Mouse (Mus musculus): Measurements from ENCODE around the gene Rac1. TPM values are rescaled to one million over a fixed set of nuclear protein-coding genes. Genes with fewer than 3 reads are reported as not detected.
"Not testable (repeated sequence)": the region's sequence is repeated elsewhere in the genome, so short reads cannot be mapped to it uniquely, and the experiment has no call there.

The Rac1 gene
- total RNA-seq, 1 experiment = 122 TPM

DNA sequence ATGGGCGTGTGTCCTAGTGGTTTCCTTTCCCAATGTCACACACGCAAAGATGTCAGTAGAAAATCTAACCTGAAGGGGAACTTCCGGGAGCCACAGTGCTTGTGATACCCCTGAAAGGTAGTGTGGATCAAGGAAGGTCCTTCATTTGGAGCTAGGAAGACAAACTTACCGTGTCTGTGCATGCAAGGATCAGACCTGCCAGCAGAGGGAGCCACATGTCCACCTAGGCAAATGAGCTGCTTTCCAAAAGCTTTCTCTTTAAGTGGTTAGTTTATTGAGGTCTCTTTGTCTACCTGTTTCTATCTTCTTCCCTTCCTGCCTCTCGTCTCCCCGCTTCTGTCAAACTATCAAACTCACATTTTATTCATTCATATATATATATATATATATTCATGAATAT lies 40.0 kb upstream of the Rac1 start:
- DNase-seq (ENCODE audit: low read depth, low spot score) = peak; percentile 77
- in situ Hi-C loops (cut with MboI; ENCODE audit: low sequenced_read_pairs in 2 of 2, unreplicated experiment in 2 of 2) = no loop called here
- no peaks in the 10 kb centered on the region for H3K9me3 ChIP-seq (ENCODE audit: control insufficient read depth, insufficient read depth, low read depth, low read length)
- no peak overlapping the region for H3K9ac ChIP-seq (ENCODE audit: insufficient read depth, low read depth, low read length, poor library complexity, severe bottlenecking)
- H3K4me1 ChIP-seq (ENCODE audit: control insufficient read depth in 2 of 2, insufficient read depth in 2 of 2, low read length in 2 of 2, poor library complexity in 1 of 2) = no peaks in the 10 kb centered on the region; a peak in 1 of 4 replicates
- no peak overlapping the region for H3K27ac ChIP-seq (ENCODE audit: insufficient read depth, low read depth, low read length, poor library complexity, severe bottlenecking)
- peak; percentile 84 for TF ChIP-seq ZC3H11A (IDR thresholded peaks at IDR 0.05; ENCODE audit: borderline replicate concordance, low read depth, low read length)
- TF ChIP-seq MAFK (IDR thresholded peaks at IDR 0.05; ENCODE audit: insufficient read depth, low read depth, low read length) = no peak
- H3K36me3 ChIP-seq (ENCODE audit: control insufficient read depth, insufficient read depth, low read length, poor library complexity, severe bottlenecking) = no peaks in the 10 kb centered on the region
- H3K4me3 ChIP-seq (ENCODE audit: insufficient read depth in 1 of 2, low read depth in 1 of 2, low read length in 2 of 2, poor library complexity in 1 of 2, severe bottlenecking in 1 of 2) = no peak overlapping the region

DNA sequence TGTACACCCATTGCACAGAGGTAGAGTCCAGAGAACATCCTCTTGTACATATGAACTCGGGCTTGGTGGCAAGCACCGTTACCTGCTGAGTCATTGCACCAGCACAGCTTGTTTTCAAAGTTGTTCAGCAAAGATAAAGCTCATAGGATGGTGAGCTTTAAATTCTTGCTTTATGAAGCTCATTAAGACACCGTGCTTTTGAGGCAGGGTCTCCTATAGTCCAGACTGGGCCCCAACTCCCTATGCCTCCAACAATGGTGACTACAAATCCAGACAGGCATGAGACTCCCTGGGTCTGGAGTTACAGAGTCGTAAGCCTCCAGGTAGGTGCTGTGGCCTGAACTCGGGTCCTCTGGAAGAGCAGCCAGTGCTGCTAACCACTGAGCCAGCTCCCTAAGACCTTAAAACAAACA lies 39.4 kb upstream of the Rac1 start:
- Histone ChIP-seq H3K9ac (ENCODE audit: insufficient read depth, low read depth, low read length, poor library complexity, severe bottlenecking) (no peak overlapping the region), H3K9me3 (ENCODE audit: control insufficient read depth, insufficient read depth, low read depth, low read length) (no peaks in the 10 kb centered on the region), H3K27ac (ENCODE audit: insufficient read depth, low read depth, low read length, poor library complexity, severe bottlenecking) (no peak overlapping the region), H3K4me1 (ENCODE audit: control insufficient read depth in 2 of 2, insufficient read depth in 2 of 2, low read length in 2 of 2, poor library complexity in 1 of 2) (no peaks in the 10 kb centered on the region; a peak in 1 of 4 replicates), H3K4me3 (ENCODE audit: insufficient read depth in 1 of 2, low read depth in 1 of 2, low read length in 2 of 2, poor library complexity in 1 of 2, severe bottlenecking in 1 of 2) (no peak overlapping the region), H3K36me3 (ENCODE audit: control insufficient read depth, insufficient read depth, low read length, poor library complexity, severe bottlenecking) (no peaks in the 10 kb centered on the region)
- in situ Hi-C loops (cut with MboI; ENCODE audit: low sequenced_read_pairs in 2 of 2, unreplicated experiment in 2 of 2) = no loop called here
- no peak for DNase-seq (ENCODE audit: low read depth, low spot score)
- no peak for TF ChIP-seq ZC3H11A (IDR thresholded peaks at IDR 0.05; ENCODE audit: borderline replicate concordance, low read depth, low read length)
- no peak for TF ChIP-seq ZNF384 (IDR thresholded peaks at IDR 0.05; ENCODE audit: low read depth, low read length)
- TF ChIP-seq CHD2 (IDR thresholded peaks at IDR 0.05; ENCODE audit: low read depth, low read length) = no peak
- TF ChIP-seq MAFK (IDR thresholded peaks at IDR 0.05; ENCODE audit: insufficient read depth, low read depth, low read length) = no peak
- TF ChIP-seq HCFC1 (IDR thresholded peaks at IDR 0.05; ENCODE audit: borderline replicate concordance, insufficient read depth, low read length) = no peak

DNA sequence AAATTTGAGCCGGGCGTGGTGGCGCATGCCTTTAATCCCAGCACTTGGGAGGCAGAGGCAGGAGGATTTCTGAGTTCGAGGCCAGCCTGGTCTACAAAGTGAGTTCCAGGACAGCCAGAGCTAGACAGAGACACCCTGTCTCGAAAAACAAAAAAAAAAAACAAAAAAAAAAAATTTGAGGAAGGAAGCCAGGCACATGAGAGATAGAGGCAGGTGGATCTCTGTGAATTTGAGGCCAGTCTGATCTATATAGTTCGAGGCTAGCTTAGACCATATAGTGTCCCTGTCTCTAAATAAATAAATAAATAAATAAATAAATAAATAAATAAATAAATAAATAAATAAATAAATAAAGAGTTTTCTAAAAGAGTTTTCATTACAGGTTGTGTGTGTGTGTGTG lies 39.0 kb upstream of the Rac1 start:
- H3K36me3 ChIP-seq (ENCODE audit: control insufficient read depth, insufficient read depth, low read length, poor library complexity, severe bottlenecking); DNase-seq (ENCODE audit: low read depth, low spot score); H3K9ac ChIP-seq (ENCODE audit: insufficient read depth, low read depth, low read length, poor library complexity, severe bottlenecking); H3K4me1 ChIP-seq (ENCODE audit: control insufficient read depth in 2 of 2, insufficient read depth in 2 of 2, low read length in 2 of 2, poor library complexity in 1 of 2); H3K27ac ChIP-seq (ENCODE audit: insufficient read depth, low read depth, low read length, poor library complexity, severe bottlenecking); H3K9me3 ChIP-seq (ENCODE audit: control insufficient read depth, insufficient read depth, low read depth, low read length); H3K4me3 ChIP-seq (ENCODE audit: insufficient read depth in 1 of 2, low read depth in 1 of 2, low read length in 2 of 2, poor library complexity in 1 of 2, severe bottlenecking in 1 of 2); in situ Hi-C loops (cut with MboI; ENCODE audit: low sequenced_read_pairs in 2 of 2, unreplicated experiment in 2 of 2): not testable (repeated sequence)

DNA sequence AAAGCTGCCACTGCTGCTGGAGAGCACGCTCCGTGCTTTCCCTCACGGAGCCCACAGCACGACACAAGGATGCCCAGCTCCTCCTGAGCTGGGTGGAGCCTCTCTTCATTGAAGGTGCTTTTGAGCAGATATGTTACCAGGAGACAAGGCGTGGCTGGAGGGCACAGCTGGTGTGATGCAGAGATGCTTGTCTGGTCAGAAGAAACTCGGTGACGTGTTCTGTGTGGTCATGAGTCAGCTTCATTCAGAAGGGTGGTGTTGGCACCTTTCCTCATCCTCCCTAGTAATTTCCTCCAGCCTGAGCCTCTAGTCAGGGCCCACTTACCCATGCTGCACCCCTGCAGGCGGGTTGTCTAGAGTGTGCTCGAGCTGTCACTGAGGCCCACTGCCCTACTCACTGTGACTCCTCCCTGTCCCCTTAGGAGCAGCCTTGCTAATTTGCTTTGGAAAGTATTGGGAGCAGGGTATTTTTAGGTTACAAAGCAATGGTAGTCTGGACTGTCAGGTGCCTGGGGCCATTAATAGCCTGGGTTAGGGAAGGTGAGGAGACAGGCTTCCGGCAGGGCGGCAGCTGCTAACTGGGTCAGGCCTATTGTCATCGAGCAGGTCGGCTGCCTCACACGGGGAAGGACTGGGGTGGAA lies 33.8 kb upstream of the Rac1 start:
- Histone ChIP-seq H3K9ac (ENCODE audit: insufficient read depth, low read depth, low read length, poor library complexity, severe bottlenecking) (no peak overlapping the region), H3K4me3 (ENCODE audit: insufficient read depth in 1 of 2, low read depth in 1 of 2, low read length in 2 of 2, poor library complexity in 1 of 2, severe bottlenecking in 1 of 2) (no peak overlapping the region), H3K27ac (ENCODE audit: insufficient read depth, low read depth, low read length, poor library complexity, severe bottlenecking) (no peak overlapping the region), H3K4me1 (ENCODE audit: control insufficient read depth in 2 of 2, insufficient read depth in 2 of 2, low read length in 2 of 2, poor library complexity in 1 of 2) (peaks cover 0 to 8% of the 10 kb centered on the region in 2 experiments; a peak in 1 of 4 replicates), H3K9me3 (ENCODE audit: control insufficient read depth, insufficient read depth, low read depth, low read length) (no peaks in the 10 kb centered on the region), H3K36me3 (ENCODE audit: control insufficient read depth, insufficient read depth, low read length, poor library complexity, severe bottlenecking) (no peaks in the 10 kb centered on the region)
- TF ChIP-seq ZC3H11A (IDR thresholded peaks at IDR 0.05; ENCODE audit: borderline replicate concordance, low read depth, low read length) = no peak
- no peak for TF ChIP-seq ZNF384 (IDR thresholded peaks at IDR 0.05; ENCODE audit: low read depth, low read length)
- TF ChIP-seq HCFC1 (IDR thresholded peaks at IDR 0.05; ENCODE audit: borderline replicate concordance, insufficient read depth, low read length) = no peak
- TF ChIP-seq MAFK (IDR thresholded peaks at IDR 0.05; ENCODE audit: insufficient read depth, low read depth, low read length) = no peak
- TF ChIP-seq CHD2 (IDR thresholded peaks at IDR 0.05; ENCODE audit: low read depth, low read length) = no peak
- in situ Hi-C loops (cut with MboI; ENCODE audit: low sequenced_read_pairs in 2 of 2, unreplicated experiment in 2 of 2) = no loop called here
- no peak for DNase-seq (ENCODE audit: low read depth, low spot score)

DNA sequence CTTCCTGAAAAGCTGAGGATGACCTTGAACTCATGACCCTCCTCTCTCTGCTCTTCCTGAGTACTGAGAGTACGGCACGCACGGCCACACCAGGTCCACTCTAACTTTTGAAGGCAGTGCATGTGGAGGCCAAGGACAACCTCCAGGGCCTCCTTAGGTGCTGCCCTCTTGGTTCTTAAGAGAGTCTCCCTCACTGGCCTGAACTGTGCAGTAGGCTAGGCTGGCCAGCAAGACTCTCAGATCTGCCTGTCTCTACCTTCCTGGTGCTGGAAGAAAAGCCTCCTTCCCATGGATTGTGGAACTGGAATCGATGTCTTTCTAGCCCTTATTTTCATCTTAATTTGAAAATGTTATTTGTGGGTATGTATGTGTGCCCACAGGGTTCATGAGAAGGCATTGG lies 33.2 kb upstream of the Rac1 start:
- no peak overlapping the region for H3K27ac ChIP-seq (ENCODE audit: insufficient read depth, low read depth, low read length, poor library complexity, severe bottlenecking)
- H3K9ac ChIP-seq (ENCODE audit: insufficient read depth, low read depth, low read length, poor library complexity, severe bottlenecking) = no peak overlapping the region
- in situ Hi-C loops (cut with MboI; ENCODE audit: low sequenced_read_pairs in 2 of 2, unreplicated experiment in 2 of 2) = no loop called here
- H3K9me3 ChIP-seq (ENCODE audit: control insufficient read depth, insufficient read depth, low read depth, low read length) = no peaks in the 10 kb centered on the region
- DNase-seq (ENCODE audit: low read depth, low spot score) = no peak
- peaks cover 0 to 8% of the 10 kb centered on the region in 2 experiments; a peak in 1 of 4 replicates for H3K4me1 ChIP-seq (ENCODE audit: control insufficient read depth in 2 of 2, insufficient read depth in 2 of 2, low read length in 2 of 2, poor library complexity in 1 of 2)
- H3K4me3 ChIP-seq (ENCODE audit: insufficient read depth in 1 of 2, low read depth in 1 of 2, low read length in 2 of 2, poor library complexity in 1 of 2, severe bottlenecking in 1 of 2) = no peak overlapping the region
- TF ChIP-seq HCFC1 (IDR thresholded peaks at IDR 0.05; ENCODE audit: borderline replicate concordance, insufficient read depth, low read length) (no peak), CHD2 (IDR thresholded peaks at IDR 0.05; ENCODE audit: low read depth, low read length) (no peak), ZNF384 (IDR thresholded peaks at IDR 0.05; ENCODE audit: low read depth, low read length) (no peak), ZC3H11A (IDR thresholded peaks at IDR 0.05; ENCODE audit: borderline replicate concordance, low read depth, low read length) (no peak), MAFK (IDR thresholded peaks at IDR 0.05; ENCODE audit: insufficient read depth, low read depth, low read length) (no peak)
- no peaks in the 10 kb centered on the region for H3K36me3 ChIP-seq (ENCODE audit: control insufficient read depth, insufficient read depth, low read length, poor library complexity, severe bottlenecking)

All from ES-E14 (cell line).